Mouse (Mus musculus): ENCODE measurements around the gene Angptl4. TPM values are rescaled to one million over a fixed set of nuclear protein-coding genes. Genes with fewer than 3 reads are reported as not detected.

The Angptl4 gene
- 1 to 10 TPM in 1 of 2 experiments, under 1 TPM in 1; 0.86 to 1.5 TPM for total RNA-seq (2023)

DNA sequence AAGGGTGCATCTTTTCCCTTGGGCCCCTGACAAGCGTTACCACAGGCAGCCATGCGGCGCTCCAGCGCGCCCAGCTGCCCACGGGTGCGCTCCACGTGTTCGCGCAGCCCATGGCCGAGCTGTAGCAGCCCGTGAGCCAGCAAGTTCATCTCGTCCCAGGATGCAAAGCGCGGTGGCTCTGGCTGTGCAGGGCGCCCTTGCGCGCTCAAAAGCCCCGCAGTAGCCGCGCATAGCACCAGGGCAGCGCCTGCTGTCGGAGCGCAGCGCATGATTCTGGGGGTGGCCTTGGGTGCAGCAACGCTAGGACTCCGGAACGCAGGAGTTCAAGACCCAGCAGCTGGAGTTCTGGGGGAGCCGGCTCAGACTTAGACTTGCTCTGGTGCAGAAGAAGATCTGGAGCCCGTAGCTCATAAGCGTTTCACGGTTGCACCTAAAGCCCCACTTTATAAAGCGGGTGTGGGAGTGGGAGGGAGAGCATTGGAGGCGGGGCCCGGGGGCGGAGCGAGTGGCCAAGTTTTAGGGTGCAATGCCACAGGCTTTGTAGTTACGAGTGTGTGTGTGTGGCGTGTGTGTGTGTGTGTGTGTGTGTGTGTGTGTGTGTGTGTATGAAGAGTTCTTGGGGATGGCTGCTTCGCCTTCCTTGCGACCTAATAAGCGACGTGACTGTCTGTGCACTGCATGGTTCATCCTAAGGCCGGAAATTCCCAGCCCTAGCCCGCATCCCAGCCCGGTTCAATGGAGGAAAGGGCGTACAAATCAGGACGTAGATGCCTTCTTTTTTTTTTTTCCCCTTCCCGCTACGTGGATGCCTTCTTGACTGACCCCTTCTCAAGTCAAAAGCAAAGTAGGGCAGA is at the start of gene Angptl4:
TSS of gene Angptl4 (minus strand) at position 707 of the 854 bp plus-strand sequence.

DNA sequence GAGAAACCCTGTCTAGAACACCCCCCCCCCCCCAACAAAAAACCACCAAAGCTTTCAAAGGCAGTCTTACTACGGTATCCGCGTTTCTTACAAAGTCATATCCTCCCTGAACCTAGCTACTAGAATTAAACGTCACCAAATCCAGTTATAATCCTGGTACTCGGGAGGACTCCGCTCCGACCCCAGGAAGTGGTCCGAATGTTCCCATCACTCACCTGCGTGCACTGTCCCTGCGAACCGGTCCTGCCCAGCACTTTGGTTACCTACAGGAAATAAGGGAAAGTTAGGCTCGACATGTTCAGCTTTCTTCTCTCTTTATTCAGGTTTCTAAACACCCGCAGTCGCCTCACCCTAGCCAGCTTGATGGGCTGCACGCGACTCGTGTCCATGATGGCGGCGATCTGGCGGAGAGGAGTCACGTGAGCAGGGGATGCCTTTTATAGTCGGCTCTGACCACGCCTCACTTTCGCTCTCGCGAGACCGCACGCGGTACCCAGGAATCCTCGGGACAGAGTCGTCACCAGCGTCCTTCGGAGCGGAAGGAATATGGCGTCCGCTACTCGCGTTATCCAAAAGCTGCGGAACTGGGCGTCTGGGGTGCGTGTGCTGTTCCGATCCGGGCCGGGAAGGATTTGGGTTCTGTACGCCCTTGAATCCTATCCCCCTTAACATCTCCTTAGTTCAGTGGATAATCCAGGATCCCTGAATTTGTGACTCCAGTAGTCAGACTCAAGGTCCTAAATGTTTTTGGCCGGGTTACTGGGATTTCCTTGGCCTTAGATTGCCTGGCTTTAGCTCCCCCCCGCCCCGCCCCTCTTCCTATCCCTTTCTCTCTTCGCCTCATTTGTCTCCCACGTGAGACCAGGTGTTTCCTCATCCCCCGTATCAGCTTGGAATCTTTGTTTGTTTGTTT is 42.7 kb upstream of the Angptl4 start, which contains the start of the genes Rps28 and Ndufa7:
TSS of gene Rps28 (minus strand) at position 479 of the 913 bp plus-strand sequence.
TSS of gene Ndufa7 (plus strand) at position 489 of the 913 bp plus-strand sequence.

DNA sequence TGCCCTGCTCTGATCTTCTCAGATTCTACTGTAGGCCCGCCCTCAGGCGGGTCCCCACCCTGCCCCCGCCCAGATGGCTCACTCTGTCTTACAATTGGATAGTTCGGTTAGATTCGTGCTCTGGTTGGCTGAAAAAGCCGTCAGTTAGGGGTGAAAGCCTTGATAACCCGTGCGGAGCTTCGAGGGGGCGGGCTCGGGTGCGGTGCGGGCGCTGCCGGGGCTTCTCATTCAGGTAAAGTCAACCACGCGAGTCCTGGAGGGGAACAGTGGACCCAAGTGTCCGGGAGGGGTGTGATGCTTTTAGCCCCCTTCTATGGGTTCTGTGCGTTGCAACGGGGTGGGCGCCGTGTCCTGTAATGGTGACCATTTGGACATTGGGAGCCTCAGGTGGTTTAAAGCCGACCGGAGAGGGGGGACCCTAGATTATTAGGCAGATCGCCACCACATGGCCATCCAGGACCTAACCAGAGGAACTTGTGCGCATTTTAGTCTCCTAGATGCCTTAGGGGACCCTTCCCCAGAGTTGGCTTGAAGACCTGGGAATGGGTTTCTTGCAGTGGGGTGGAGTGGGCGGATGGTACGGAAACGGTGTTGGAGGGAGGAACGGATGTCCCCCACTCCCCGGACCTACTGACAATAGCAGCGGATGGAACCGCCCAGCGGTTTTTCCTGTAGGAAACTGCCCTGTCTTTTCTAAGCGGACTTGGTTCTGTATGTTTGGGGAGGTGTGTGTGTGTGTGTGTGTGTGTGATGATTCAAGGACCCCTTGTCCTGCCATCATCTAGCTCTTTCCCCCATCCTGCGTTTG is 28.9 kb upstream of the Angptl4 start, which contains the start of gene Kank3:
TSS of gene Kank3 (plus strand) at position 186 of the 808 bp plus-strand sequence.

DNA sequence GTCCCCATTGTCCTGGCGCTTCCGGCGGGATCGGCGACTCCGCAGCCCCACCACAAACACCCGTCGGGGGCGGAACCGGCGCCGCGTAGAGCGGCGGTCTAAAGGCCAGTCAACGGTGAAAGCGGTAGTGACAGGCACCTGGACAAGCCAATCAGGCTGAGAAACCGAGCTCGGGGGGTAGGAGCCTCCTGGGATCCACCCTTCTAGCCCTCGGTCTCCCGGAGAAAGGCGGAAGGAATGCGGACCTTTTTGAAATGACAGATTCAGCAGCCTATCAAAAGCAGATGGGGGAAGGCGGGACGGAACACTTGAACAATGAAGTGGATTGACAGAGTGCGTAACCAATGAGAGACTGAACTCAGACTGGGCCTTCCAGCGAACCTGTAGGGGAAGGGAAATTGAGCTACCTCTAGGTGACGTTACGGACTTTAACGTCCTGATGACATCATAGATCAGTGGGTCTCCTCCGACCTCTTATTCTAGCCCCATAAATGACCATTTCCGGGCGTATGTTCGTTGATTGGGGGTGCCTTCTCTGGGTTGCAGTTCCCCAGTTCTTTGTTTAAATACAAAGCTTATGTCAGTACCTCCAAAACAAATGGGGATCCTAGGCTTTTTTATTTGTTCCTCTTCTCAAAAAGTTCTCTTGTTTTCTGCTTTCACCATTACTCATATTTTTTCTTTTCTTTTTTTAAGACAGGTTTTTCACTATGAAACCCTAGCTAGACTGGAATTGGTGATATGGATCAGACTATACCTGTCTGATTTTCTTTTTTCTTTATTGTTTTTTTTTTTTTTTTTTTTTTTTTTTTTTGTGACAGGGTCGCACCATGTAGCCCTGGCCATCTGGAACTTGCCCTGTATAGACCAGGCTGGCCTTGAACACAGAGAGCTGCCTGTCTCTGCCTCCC is 21.1 kb downstream of the Angptl4 start, which contains the start of gene Rab11b:
TSS of gene Rab11b (minus strand) at position 276 of the 911 bp plus-strand sequence.

Other genes with a start within 250 kb of the Angptl4 start
- 10 to 100 TPM; 44.0 to 50.0 TPM for gene Myo1f, start 226.1 kb downstream of the Angptl4 start, total RNA-seq (2023)
- gene Zfp414, start 152.7 kb downstream of the Angptl4 start, total RNA-seq (2023), result 10 to 100 TPM; 50.6 to 60.3 TPM
- 1 to 10 TPM; 2.7 to 3.1 TPM for gene Pram1, start 143.8 kb downstream of the Angptl4 start, total RNA-seq (2023)
- 100 to 1,000 TPM; 358 to 393 TPM for gene Hnrnpm, start 95.0 kb downstream of the Angptl4 start, total RNA-seq (2023)
- gene March2, start 63.2 kb downstream of the Angptl4 start, total RNA-seq (2023), result 10 to 100 TPM; 54.0 to 58.5 TPM
- 100 to 1,000 TPM; 184 to 198 TPM for gene Rab11b, start 21.3 kb downstream of the Angptl4 start, total RNA-seq (2023)
- gene Kank3, start 28.7 kb upstream of the Angptl4 start, total RNA-seq (2023), result 1 to 10 TPM; 1.2 TPM
- 1,000 to 10,000 TPM; 4,788 to 5,322 TPM for gene Rps28, start 42.7 kb upstream of the Angptl4 start, total RNA-seq (2023)
- 100 to 1,000 TPM; 126 to 127 TPM for gene Ndufa7, start 42.7 kb upstream of the Angptl4 start, total RNA-seq (2023)
- 10 to 100 TPM in 1 of 2 experiments, 1 to 10 TPM in 1; 8.5 to 10.7 TPM for gene Cd320, start 61.3 kb upstream of the Angptl4 start, total RNA-seq (2023)
- not detected for gene Gm7029, start 92.0 kb upstream of the Angptl4 start, total RNA-seq (2023)
- gene Kifc1, start 108.8 kb upstream of the Angptl4 start, total RNA-seq (2023), result 10 to 100 TPM in 1 of 2 experiments, 1 to 10 TPM in 1; 10.0 to 11.2 TPM
- under 1 TPM in 1 of 2 experiments, not detected in 1; 0.96 TPM for gene Platr17, start 123.3 kb upstream of the Angptl4 start, total RNA-seq (2023)
- gene Daxx, start 127.6 kb upstream of the Angptl4 start, total RNA-seq (2023), result 10 to 100 TPM; 71.8 to 76.6 TPM
- gene Tapbp, start 134.1 kb upstream of the Angptl4 start, total RNA-seq (2023), result 100 to 1,000 TPM; 407 to 437 TPM
- gene Zbtb22, start 134.1 kb upstream of the Angptl4 start, total RNA-seq (2023), result 10 to 100 TPM; 33.0 to 33.9 TPM
- 100 to 1,000 TPM; 153 to 181 TPM for gene Rgl2, start 147.7 kb upstream of the Angptl4 start, total RNA-seq (2023)
- gene Pfdn6, start 158.5 kb upstream of the Angptl4 start, total RNA-seq (2023), result 10 to 100 TPM; 65.1 to 71.1 TPM
- 10 to 100 TPM; 67.6 to 67.7 TPM for gene Wdr46, start 158.8 kb upstream of the Angptl4 start, total RNA-seq (2023)
- gene B3galt4, start 169.7 kb upstream of the Angptl4 start, total RNA-seq (2023), result 10 to 100 TPM; 14.1 to 16.0 TPM
- gene Vps52, start 174.0 kb upstream of the Angptl4 start, total RNA-seq (2023), result 10 to 100 TPM; 73.4 to 74.6 TPM
- gene Rps18, start 174.2 kb upstream of the Angptl4 start, total RNA-seq (2023), result 1,000 to 10,000 TPM; 2,139 to 2,167 TPM
- 1,000 to 10,000 TPM; 5,234 to 5,289 TPM for gene H2-K1, start 218.5 kb upstream of the Angptl4 start, total RNA-seq (2023)
- 10 to 100 TPM; 30.4 to 30.6 TPM for gene Ring1, start 242.8 kb upstream of the Angptl4 start, total RNA-seq (2023)
- gene H2-Ke6, start 246.2 kb upstream of the Angptl4 start, total RNA-seq (2023), result 100 to 1,000 TPM; 117 to 150 TPM
- 100 to 1,000 TPM; 100 to 103 TPM for gene Slc39a7, start 249.9 kb upstream of the Angptl4 start, total RNA-seq (2023)
- gene Rxrb, start 250.0 kb upstream of the Angptl4 start, total RNA-seq (2023), result 100 to 1,000 TPM; 114 to 115 TPM

Data from T-cell, adult 66 days (primary cell).